Mouse (Mus musculus) hindbrain, embryonic 11.5 days (tissue): ENCODE measurements around the gene Dcaf4. TPM values are rescaled to one million over a fixed set of nuclear protein-coding genes. Genes with fewer than 3 reads are reported as not detected.

ENCODE experiments used
- ATAC-seq: fragments of 200-750 bp; cut with Nextera tagmentation; 2 replicates; pipeline ENCODE4 v1.8.0; 2017; ENCODE audit warnings: mild to moderate bottlenecking, moderate TSS enrichment, moderate library complexity; ENCODE audit not compliant: low FRiP score
- DNase-seq: peaks from one replicate; pipeline ENCODE4 v3.0.0-alpha.2; 2015; ENCODE audit warnings: low spot score
- H3K27ac ChIP-seq: fragments of 300-500 bp; sonication (generic); 2 replicates; pipeline ENCODE4 v1.5.1; 2014; ENCODE audit warnings: mild to moderate bottlenecking, low read depth, low read length
- H3K27me3 ChIP-seq: fragments of 300-500 bp; sonication (generic); 2 replicates; pipeline ENCODE4 v1.6.1; 2014; ENCODE audit warnings: mild to moderate bottlenecking, low read length, moderate library complexity, mixed read lengths; ENCODE audit not compliant: control insufficient read depth, insufficient read depth
- H3K36me3 ChIP-seq: fragments of 300-500 bp; sonication (generic); 2 replicates; pipeline ENCODE4 v1.6.1; 2014; ENCODE audit warnings: mild to moderate bottlenecking, low read length, moderate library complexity, mixed read lengths; ENCODE audit not compliant: control insufficient read depth, insufficient read depth
- H3K4me1 ChIP-seq: fragments of 300-500 bp; sonication (generic); replicated peaks from 2 replicates; pipeline ENCODE4 v1.6.1; 2014; ENCODE audit warnings: low read length, mixed read lengths; ENCODE audit not compliant: control insufficient read depth, insufficient read depth
- H3K4me2 ChIP-seq: fragments of 300-500 bp; sonication (generic); replicated peaks from 2 replicates; pipeline ENCODE4 v1.6.1; 2014; ENCODE audit warnings: mild to moderate bottlenecking, low read depth, low read length
- H3K4me3 ChIP-seq: fragments of 300-500 bp; sonication (generic); 2 replicates; pipeline ENCODE4 v1.5.1; 2014; ENCODE audit warnings: low read depth, low read length
- H3K9ac ChIP-seq: fragments of 300-500 bp; sonication (generic); 2 replicates; pipeline ENCODE4 v1.6.1; 2014; ENCODE audit warnings: low read depth, low read length
- H3K9me3 ChIP-seq: fragments of 300-500 bp; sonication (generic); 2 replicates; pipeline ENCODE4 v1.6.1; 2016; ENCODE audit warnings: low read length; ENCODE audit not compliant: control insufficient read depth
- WGBS: fragments of 180-500 bp; shearing (Covaris S2); extraction: QIAGEN DNeasy Blood & Tissue Kit; methylation state at CpG from one replicate; pipeline ENCODE4 v1.1.7; 2014; 5-methylcytosine and 5-hydroxymethylcytosine counted together
- polyA plus RNA-seq: library from polyadenylated mRNA; unstranded; fragments of >200 nt; fragmentation: Nextera tagmentation; extraction: Ambion mirVana; gene quantifications from 2 replicates; pipeline ENCODE4 v1.2.1, GENCODE M21; 2014

Dcaf4 gene
- polyA plus RNA-seq, result 25.0 and 26.5 TPM in 2 replicates

DNA sequence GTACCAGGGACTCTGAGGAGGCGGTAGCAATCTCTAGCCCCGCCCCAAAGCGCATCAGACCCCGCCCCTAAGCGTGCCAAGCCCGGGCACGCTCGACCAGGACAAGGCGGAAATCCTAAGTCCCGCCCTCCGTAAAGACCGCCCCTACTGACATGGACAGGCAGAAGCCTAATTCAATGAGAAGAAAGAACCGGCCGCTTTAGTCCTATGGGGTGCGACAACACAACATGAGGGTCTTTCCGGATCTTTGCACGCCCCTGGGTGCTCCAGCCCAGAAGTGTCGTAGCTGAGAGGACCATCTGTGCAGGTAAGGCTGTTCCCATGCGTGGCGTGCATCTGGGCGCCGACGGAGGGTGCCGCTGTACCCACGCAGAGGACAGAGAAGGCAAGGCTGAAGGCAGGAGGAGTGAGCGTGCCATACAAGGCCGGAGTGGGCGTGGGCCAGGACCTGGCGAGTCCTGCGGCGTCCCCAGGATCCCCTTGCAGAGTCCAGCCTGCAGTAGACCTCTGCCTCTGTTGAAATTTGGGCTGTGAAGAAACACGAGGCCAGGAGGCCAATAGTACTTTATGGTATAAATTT, at the start of gene Dcaf4:
TSS of gene Dcaf4 (plus strand) at position 156 of the 580 bp plus-strand sequence.
- Histone ChIP-seq H3K4me3 (peak within 1 kb of the TSS; percentile 74), H3K36me3 (no peaks in the 10 kb centered on the region), H3K4me2 (peak within 1 kb of the TSS; percentile 62)

DNA sequence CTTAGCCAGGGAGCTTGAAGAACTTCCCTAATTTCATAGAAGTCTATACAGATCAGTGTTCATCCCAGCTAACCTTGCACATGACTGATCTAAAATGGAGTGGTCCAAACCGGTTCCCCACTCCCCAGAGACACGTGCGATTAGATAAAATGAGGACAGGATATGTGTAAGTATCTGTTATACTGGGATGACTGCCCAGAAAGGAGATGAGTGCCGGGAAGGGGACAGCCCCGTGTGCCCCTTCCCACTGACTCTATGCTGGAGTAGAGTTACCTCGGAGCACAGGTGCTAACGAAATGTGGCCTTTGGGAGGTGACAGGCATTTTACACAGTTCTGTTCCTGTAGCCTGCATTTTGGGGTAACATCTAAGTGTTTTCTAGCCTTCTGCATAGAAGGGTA, 48.5 kb upstream of the Dcaf4 start:
- DNase-seq (no peak), ATAC-seq (no peak)
- WGBS, result 86% methylated on average over 7 of the region's 7 CpGs
- no peaks in the 10 kb centered on the region for H3K36me3 ChIP-seq
- H3K9ac ChIP-seq, result no peak overlapping the region
- no peaks in the 10 kb centered on the region for H3K27me3 ChIP-seq
- H3K4me1 ChIP-seq, result 0 out of 2 replicates have a peak, but pooled peaks cover 2% of the 10 kb centered on the region
- H3K27ac ChIP-seq, result no peak overlapping the region
- no peak overlapping the region for H3K4me3 ChIP-seq
- H3K9me3 ChIP-seq, result no peaks in the 10 kb centered on the region
- H3K4me2 ChIP-seq, result no peak overlapping the region

More for the DNA sequence above, at the start of gene Dcaf4:
- no peaks in the 10 kb centered on the region for H3K4me1 ChIP-seq
- no peak within 1 kb of the TSS for H3K27ac ChIP-seq
- no peaks in the 10 kb centered on the region for H3K27me3 ChIP-seq
- peak; percentile 95 for DNase-seq
- WGBS, result under 1% methylated on average over 32 of the region's 32 CpGs
- peak; percentile 98 for ATAC-seq
- H3K9me3 ChIP-seq, result no peaks in the 10 kb centered on the region
- peak within 1 kb of the TSS; percentile 71 for H3K9ac ChIP-seq

DNA sequence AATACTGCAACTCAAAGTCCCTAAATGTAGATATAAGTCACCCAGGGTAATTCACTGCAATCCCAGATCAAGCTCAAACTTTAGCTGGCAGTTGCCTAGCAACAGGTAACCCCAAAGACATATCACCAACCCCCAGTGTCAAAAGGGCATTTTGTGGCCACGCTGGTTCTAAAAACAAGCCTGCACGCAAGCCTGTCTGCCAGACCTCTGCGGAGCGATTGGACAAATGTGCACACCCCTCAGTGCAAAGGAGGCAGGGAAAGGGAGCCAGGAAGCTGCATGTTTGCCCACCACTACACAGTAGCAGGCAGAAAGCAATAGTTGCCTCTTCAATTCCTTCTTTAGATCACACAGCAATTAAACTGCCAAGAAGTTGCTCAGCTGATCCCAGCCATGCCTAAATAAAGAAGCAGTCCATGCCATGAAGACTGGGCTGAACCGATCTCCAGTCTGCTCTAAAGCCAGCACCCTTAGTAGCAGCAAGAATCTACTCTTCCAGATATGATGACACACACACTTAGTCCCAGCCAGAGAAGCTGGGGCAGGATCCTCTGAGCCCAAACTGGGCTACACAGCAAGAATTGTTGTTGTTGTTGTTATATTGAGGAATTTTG, 46.2 kb upstream of the Dcaf4 start:
- H3K4me1 ChIP-seq, result no peaks in the 10 kb centered on the region
- H3K36me3 ChIP-seq, result no peaks in the 10 kb centered on the region
- H3K9ac ChIP-seq, result no peak overlapping the region
- H3K4me2 ChIP-seq, result no peak overlapping the region
- DNase-seq (no peak), ATAC-seq (no peak)
- no peaks in the 10 kb centered on the region for H3K27me3 ChIP-seq
- H3K27ac ChIP-seq, result no peak overlapping the region
- no peaks in the 10 kb centered on the region for H3K9me3 ChIP-seq
- WGBS, result 35% methylated on average over 5 of the region's 5 CpGs
- H3K4me3 ChIP-seq, result no peak overlapping the region

DNA sequence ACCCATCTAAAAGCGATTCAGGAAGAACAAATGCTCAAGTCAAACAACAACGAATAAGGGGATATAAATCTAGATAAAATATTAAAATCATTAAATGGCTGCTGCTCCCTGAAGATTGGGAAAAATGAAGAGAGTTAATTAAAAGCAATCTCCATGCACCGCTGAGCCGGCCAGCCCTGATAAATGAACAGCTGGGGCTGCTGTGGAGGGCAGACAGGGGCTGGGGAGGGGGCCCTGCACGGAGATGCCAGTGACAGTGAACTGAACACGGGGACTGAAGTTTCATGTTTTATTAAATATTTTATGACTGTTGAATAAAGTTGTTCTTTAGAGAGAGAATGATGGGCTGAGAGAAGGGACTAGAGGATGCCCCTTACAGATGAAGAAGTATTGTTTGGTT, 44.8 kb upstream of the Dcaf4 start:
- H3K4me3 ChIP-seq, result no peak overlapping the region
- H3K27me3 ChIP-seq, result no peaks in the 10 kb centered on the region
- no peak overlapping the region for H3K9ac ChIP-seq
- no peak overlapping the region for H3K4me2 ChIP-seq
- H3K4me1 ChIP-seq, result no peaks in the 10 kb centered on the region
- ATAC-seq (no peak), DNase-seq (no peak)
- WGBS, result 51% methylated on average over 6 of the region's 6 CpGs
- no peaks in the 10 kb centered on the region for H3K36me3 ChIP-seq
- no peak overlapping the region for H3K27ac ChIP-seq
- no peaks in the 10 kb centered on the region for H3K9me3 ChIP-seq

DNA sequence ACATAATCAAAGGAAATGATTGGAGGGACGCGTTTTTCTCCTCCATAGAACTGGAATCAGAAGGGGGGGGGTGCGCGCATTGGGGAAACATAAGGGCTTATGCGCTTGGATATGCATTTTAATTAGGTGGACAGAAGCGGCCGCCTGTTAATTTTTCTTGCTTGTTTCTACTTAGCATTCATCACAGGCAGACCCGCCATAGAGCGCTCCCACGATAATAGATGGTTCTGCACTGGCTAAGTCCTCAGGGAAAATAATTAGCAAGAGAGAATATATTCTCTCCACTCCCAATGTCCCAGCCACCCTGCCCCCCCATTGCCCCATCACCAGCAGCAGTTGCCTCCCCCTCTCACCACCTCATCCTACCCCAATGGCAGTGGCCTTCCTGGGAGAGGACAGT, 44.0 kb upstream of the Dcaf4 start:
- no peak overlapping the region for H3K4me2 ChIP-seq
- 61% methylated on average over 10 of the region's 10 CpGs for WGBS
- ATAC-seq, result peak; percentile 69
- H3K36me3 ChIP-seq, result no peaks in the 10 kb centered on the region
- no peak overlapping the region for H3K27ac ChIP-seq
- H3K4me3 ChIP-seq, result no peak overlapping the region
- H3K4me1 ChIP-seq, result no peaks in the 10 kb centered on the region
- no peaks in the 10 kb centered on the region for H3K27me3 ChIP-seq
- H3K9ac ChIP-seq, result no peak overlapping the region
- no peaks in the 10 kb centered on the region for H3K9me3 ChIP-seq
- peak; percentile 31 for DNase-seq

DNA sequence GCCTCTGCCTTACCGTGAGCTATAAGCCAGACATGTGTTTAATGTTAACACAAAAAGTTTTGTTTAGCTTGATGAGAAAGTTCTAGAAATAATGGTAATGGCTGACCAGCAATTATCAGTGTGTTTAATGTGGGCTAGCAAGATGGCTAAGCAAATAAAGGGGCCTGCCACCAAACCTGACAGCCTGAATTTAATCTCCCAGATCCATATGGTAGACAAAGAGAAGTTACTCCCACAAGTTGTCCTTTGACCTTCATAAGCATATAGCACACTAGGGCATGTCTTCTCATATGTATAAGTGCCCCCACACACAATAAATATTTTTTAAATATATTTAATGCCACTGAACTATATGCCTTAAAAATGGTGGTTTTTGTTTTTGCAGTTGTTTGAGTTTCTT, 41.1 kb upstream of the Dcaf4 start:
- no peak overlapping the region for H3K4me3 ChIP-seq
- no peaks in the 10 kb centered on the region; the same call in 1 of the 2 replicates for H3K27me3 ChIP-seq
- WGBS, result 85% methylated on average over 1 of the region's 1 CpGs
- no peak for ATAC-seq
- H3K36me3 ChIP-seq, result no peaks in the 10 kb centered on the region
- no peak overlapping the region for H3K27ac ChIP-seq
- DNase-seq, result no peak
- no peaks in the 10 kb centered on the region for H3K9me3 ChIP-seq
- no peak overlapping the region for H3K9ac ChIP-seq
- H3K4me2 ChIP-seq, result no peak overlapping the region
- no peaks in the 10 kb centered on the region for H3K4me1 ChIP-seq

DNA sequence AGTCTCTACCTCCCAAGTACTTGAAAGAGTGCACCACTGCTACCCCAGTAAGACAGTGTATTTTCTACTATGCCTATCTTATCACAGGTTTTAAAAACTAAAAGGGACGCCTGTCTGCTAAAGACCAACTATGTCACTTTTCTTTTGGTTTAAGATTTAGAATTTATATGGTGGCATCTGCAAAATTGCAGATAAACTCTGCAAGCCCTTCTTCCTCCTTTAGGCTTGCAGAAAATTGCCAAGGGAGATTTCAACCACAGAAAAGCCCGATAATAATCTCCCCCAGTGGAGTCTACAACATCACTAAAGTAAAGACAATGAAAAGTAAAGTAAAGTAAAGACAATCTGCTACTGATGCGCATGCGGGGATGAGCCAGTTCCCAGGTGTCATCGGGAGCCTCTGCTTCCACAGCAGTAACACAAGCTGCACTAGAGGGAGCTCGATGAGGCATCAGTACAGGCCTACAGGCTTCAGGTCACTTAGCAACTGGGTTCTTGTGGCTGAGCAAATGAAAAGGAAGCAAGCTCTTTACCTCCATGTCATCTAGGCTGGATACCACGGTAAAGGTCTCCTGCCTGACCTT, 40.4 kb upstream of the Dcaf4 start:
- WGBS, result 78% methylated on average over 7 of the region's 7 CpGs
- Histone ChIP-seq H3K4me3 (no peak overlapping the region), H3K36me3 (no peaks in the 10 kb centered on the region), H3K4me2 (no peak overlapping the region), H3K9me3 (no peaks in the 10 kb centered on the region), H3K27me3 (no peaks in the 10 kb centered on the region; the same call in 1 of the 2 replicates), H3K9ac (no peak overlapping the region), H3K4me1 (no peaks in the 10 kb centered on the region), H3K27ac (no peak overlapping the region)
- DNase-seq (no peak), ATAC-seq (no peak)

DNA sequence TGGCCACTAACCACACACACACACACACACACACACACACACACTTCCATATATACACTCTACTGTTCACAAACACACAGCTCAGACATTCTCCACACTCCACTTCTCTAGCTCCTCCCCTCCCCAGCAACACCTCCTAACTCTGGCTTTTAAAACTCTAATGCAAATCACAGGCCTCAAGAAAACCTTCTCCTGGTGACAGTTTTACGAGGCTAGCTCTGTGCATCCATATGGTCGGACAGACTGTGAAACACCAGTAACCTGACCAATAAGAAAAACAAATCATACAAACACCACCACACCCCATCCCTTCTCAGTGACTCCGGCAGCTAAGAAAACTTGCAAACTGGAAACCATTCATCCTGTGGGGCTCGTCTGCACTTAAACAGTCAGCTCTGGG, 38.8 kb upstream of the Dcaf4 start:
- DNase-seq, result no peak
- H3K36me3 ChIP-seq, result no peaks in the 10 kb centered on the region
- no peaks in the 10 kb centered on the region for H3K9me3 ChIP-seq
- no peak overlapping the region for H3K27ac ChIP-seq
- no peak for ATAC-seq
- 62% methylated on average over 4 of the region's 4 CpGs for WGBS
- no peak overlapping the region for H3K4me2 ChIP-seq
- no peak overlapping the region for H3K4me3 ChIP-seq
- no peaks in the 10 kb centered on the region; the same call in 1 of the 2 replicates for H3K27me3 ChIP-seq
- H3K9ac ChIP-seq, result no peak overlapping the region
- 0 out of 2 replicates have a peak, but pooled peaks cover 3% of the 10 kb centered on the region for H3K4me1 ChIP-seq

DNA sequence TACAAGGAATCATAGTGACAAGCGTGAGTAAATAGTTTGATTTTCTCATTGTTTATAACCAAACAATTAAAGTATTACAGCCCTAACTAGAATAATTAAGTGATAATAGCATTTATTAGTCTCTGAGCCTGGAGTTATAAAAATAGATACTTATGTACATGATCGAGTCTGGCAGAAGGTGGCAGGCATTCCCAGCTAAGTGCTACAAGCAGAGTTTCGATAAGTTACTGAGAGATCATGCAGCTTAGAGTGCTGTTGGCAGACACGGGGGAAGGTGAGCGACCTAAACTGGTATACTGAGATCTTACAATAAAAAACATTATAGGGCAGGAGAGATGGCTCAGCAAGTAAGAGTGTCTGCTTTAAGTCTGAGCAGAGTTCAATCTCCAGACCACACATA, 36.6 kb upstream of the Dcaf4 start:
- WGBS, result 74% methylated on average over 5 of the region's 5 CpGs
- no peak overlapping the region for H3K9ac ChIP-seq
- DNase-seq (no peak), ATAC-seq (no peak)
- H3K4me1 ChIP-seq, result 0 out of 2 replicates have a peak, but pooled peaks cover 5% of the 10 kb centered on the region
- H3K4me2 ChIP-seq, result no peak overlapping the region
- no peaks in the 10 kb centered on the region; the same call in 1 of the 2 replicates for H3K27me3 ChIP-seq
- no peak overlapping the region for H3K27ac ChIP-seq
- no peaks in the 10 kb centered on the region for H3K36me3 ChIP-seq
- H3K4me3 ChIP-seq, result no peak overlapping the region
- H3K9me3 ChIP-seq, result no peaks in the 10 kb centered on the region
